Mouse (Mus musculus) ES-Bruce4 (cell line): ENCODE results near the gene Fam120a.

Source experiments
- CTCF ChIP-seq: IDR thresholded peaks from one replicate; pipeline ENCODE4 v1.8.1; 2011; ENCODE audit warnings: low read depth, low read length
- EP300 ChIP-seq: IDR thresholded peaks from 2 replicates; pipeline ENCODE4 v1.6.1; 2011; ENCODE audit warnings: low read depth, low read length; ENCODE audit not compliant: insufficient read depth
- POLR2A ChIP-seq: IDR thresholded peaks from one replicate; pipeline ENCODE4 v1.8.1; 2011; ENCODE audit warnings: low read length; ENCODE audit not compliant: insufficient read depth

DNA sequence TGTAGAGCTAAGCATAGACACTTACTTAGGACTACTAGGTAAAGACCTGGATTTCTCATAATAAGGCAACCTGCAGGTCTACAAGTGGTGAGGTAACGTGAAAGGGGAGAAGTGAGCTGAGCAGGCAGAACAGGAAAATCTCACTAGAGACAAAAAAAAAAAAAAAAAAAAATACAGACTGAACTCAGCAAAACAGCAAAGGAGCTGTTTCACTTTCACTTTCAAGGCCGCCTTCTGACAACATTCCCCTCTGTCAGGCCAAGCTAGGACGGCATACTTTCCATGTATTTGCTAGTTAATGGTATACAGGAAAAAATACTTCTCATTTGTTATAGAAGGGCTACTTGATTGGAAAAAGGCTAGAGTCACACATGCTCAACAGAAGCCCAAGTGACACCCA is 10.0 kb upstream of the Fam120a start:
- TF ChIP-seq CTCF (no peak), EP300 (no peak), POLR2A (no peak)
